Mouse (Mus musculus) retina, postnatal 1 day (tissue): ENCODE results near the gene Zc3h7b.
A peak's percentile ranks its signal among the peaks of the same experiment; 100 is the strongest.

Source experiments
- DNase-seq: peaks from one replicate; pipeline ENCODE4 v3.0.0-alpha.2; 2012

The Zc3h7b gene

GRCm38 (mm10) chr15:81798421-81798820 is 53.6 kb downstream of the Zc3h7b start:
- DNase-seq, result no peak

GRCm38 (mm10) chr15:81800391-81800790 is 55.5 kb downstream of the Zc3h7b start:
- DNase-seq, result no peak

- DNase-seq, result peak; percentile 99
Observed at GRCm38 (mm10) chr15:81802001-81802890, 57.4 kb downstream of the Zc3h7b start, which contains the start of gene Tef. Gene Tef, plus strand, starts transcription at chr15:81802421.

GRCm38 (mm10) chr15:81802941-81803351 is 58.1 kb downstream of the Zc3h7b start:
- DNase-seq, result no peak

DNA sequence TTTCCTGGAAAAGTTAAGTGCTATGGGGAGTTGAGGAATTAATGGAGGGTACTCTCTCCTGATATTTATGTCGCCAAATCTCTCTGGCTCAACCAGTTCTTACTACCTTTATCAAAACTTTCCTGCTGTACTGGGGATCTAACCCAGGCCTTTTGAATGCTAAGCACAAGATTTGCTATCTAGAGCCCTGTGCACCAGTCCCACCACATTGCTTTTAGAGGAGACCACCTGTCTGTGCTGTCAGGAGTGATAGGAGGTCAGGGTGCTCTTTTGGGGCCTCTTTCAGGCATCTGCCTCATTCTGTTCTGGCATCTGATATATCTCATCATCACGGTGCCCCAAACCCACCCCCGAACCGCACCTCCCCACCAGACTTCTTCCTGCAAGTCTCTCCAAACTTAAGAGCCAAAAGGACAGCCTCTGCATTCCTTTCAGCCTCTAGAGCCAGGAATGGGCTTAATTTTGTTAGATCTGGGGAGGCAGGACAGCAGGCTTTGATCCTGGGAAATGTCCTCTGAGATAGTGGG is 58.6 kb downstream of the Zc3h7b start:
- DNase-seq, result no peak

DNA sequence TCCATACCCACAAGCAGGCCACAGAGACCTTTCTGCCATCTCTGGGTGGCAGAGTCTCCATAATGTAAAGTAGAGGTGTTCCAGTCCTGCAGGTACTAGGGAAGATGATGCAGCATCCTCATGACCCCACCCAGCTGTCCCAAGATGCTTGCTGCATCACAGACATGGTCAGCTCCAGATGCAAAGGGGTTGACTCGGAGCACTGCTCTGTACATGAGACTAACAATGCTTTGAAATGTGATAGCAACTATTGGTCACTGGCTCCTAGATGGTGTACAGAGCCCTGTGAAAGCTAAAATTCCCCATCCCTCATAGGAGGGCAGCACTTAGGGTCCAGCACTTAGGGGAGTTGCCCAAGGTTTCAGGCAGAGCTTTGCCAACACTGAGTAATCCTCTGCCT is 59.3 kb downstream of the Zc3h7b start:
- DNase-seq, result no peak

- DNase-seq, result no peak
Observed at GRCm38 (mm10) chr15:81804883-81805282, 60.0 kb downstream of the Zc3h7b start.

GRCm38 (mm10) chr15:81805624-81806023 is 60.8 kb downstream of the Zc3h7b start:
- DNase-seq, result peak; percentile 67

- DNase-seq, result no peak
Observed at GRCm38 (mm10) chr15:81806621-81807404, 62.0 kb downstream of the Zc3h7b start.

GRCm38 (mm10) chr15:81808799-81809198 is 63.9 kb downstream of the Zc3h7b start:
- DNase-seq, result no peak

- DNase-seq, result no peak
Observed at GRCm38 (mm10) chr15:81809550-81809949, 64.7 kb downstream of the Zc3h7b start.

DNA sequence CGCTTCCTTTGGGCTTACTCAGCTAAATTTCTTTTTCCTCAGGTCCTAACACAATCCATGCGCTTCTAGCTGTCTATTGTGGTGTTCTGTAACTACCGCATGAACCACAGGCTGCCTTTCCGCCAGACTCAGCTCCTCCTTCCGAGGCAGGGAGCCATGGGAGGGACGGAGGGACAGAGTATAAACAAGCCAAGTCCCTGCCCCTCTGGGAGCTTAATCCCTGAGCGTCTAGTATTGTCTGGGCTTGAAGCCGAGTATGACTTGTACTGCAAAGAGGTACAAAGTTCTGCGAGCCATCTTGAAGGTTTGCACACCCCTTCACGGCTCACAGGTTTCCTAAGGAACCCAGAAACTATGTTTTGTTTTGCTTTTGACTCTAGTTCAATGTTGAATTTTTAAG is 65.3 kb downstream of the Zc3h7b start:
- DNase-seq, result peak; percentile 82

DNA sequence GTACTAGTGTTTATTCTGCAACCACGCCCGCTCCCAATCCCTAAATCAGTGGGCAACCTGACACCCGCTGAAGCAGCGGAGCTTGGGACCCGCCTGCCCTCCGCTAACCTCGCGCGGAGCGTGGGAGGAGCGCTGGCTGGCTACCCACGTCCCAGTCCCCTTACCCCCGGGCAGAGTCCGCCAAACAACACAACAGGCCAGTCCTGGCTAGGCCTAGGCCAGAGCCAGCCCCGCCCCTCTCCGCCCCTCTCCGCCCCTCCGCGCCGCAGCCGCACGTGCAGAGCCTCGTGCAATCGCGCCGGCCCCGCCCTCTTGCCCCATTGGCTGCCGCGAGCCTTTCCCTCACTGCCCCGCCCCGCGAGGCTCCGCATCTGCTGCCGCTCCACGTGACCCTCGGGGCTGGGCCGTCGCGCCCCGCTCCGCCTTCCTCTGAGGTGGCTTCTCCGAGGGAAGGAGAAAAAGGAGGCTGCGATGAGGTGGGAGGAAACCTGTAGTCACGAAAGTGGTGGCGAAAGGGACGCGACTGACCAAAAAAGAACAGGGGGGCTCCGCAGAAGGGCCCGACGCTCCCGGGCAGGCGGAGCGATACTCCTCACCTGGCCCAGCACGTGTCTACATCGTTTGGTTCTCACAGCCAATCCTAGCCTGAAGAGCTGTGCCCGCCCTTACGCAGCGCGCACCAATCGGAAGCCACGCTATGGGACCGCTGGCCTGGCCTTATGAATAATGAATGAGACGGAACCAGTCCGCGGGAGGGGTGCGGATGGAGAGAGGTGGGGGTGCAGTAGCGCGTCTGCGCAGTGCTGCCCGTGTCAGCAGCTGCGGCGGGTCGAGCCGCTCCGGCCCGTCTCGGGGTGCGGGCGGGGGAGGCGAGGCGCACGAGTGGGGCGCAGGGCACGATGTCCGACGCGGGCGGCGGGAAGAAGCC is 66.1 kb downstream of the Zc3h7b start:
- DNase-seq, result peak; percentile 100

- no peak for DNase-seq
Observed at GRCm38 (mm10) chr15:81811599-81811996, 66.7 kb downstream of the Zc3h7b start.

DNA sequence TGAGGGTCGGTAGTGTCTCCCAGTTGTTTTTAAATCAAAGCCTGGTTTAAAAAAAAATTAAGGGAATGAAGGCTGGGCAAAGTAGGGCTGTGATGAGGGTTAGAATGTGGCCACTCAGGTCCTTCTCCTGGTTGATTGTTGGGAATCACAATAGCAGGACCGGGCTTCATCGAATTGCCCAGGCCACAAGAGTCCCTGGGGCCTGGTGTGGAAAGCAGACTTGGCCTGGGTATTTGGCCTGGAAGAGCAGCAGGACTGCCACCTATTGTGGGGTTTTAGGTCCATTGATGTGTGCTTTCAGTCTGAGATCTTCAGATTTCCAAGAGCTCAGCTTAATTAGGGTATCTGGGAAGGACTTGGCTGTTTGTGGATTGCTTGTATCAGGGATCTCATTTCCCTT is 67.4 kb downstream of the Zc3h7b start:
- no peak for DNase-seq

DNA sequence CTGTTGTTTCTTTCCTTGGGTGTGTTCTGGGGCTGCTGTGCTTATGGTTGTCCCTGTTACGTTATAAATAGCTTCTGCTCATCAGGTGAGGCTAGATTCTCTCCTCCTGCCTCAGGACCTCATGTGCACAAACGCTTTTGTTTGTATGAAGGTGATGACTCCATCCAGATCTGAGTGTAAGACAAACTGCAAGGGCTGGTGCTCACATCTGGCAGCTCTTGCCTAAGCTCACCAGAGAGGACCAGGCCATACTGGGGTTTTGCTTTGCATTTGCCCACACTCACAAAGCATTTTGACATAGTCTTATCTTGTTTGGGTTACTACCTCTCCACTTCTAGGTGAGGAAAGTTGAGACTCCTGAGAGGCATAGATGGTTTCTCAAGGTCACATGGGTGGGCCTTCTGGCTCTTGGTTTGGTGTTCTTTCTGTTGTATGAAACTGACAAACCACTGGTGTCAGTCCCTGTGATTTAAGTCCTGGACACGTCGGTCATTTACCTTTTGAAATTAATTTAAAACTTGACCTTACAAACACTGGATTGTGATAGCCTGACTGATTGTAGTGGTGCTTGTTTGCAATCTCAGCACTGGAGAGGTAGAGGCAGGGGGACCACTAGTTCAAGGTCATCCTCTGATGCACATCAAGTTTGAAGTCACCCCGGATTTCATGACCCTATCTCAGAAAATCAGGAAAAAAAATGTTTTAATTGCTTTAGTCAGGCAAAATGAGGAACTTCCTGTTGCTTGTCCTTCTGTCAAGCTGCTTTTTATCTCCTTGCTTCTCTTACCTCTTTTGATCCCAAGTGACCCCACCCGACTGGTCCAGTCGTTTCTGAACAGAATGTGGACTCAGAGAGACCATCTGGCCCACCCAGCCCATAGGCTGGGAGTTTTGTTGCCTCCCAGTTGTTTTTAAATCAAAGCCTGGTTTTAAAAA is 68.1 kb downstream of the Zc3h7b start:
- no peak for DNase-seq

GRCm38 (mm10) chr15:81813986-81814705 is 69.3 kb downstream of the Zc3h7b start:
- no peak for DNase-seq

- no peak for DNase-seq
Observed at GRCm38 (mm10) chr15:81814716-81815370, 70.0 kb downstream of the Zc3h7b start.

DNA sequence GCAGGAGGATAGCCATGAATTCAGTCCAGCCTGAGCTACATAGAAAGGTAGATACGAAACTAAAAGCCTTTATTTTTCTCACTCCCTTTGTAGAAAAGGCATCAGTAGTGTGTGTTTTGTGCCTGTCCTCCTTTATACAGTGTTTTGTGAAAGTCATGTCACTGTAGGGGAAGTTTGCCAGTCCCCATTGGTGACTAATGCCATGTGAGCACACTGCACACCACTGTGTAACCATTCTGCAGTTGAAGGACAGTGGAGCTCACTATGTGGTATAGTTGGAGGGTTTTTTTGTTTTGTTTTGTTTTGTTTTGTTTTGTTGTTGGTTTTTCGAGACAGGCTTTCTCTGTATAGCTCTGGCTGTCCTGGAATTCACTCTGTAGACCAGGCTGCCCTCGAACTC is 73.5 kb downstream of the Zc3h7b start:
- DNase-seq, result no peak

DNA sequence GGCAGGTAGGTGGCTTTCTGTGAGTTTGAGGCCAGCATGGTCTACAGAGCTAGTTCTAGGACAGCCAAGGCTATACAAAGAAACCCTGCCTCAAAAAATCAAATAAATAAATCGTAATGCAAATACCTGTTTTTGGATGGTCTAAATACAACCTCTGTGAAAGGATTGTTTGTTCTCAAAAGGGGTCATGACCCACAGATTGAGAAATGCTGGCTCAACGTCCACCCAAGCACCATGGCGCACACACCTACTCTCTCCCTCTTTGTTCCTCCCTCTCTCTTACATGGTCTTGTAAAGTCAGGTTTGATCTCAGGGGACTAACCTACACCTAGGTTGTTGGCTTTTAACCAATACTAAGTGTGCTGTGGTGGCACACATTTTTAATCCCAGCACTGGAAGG is 77.8 kb downstream of the Zc3h7b start:
- DNase-seq, result no peak
